Mouse (Mus musculus): ENCODE measurements around the gene Pabpc4.
"Not testable (repeated sequence)": the region's sequence is repeated elsewhere in the genome, so short reads cannot be mapped to it uniquely, and the experiment has no call there.

Pabpc4 gene

GRCm38 (mm10) chr4:123298980-123299670 is 37.0 kb downstream of the Pabpc4 start:
- peak; percentile 44 for DNase-seq

GRCm38 (mm10) chr4:123305789-123306188 is 43.6 kb downstream of the Pabpc4 start:
- DNase-seq: no peak

DNA sequence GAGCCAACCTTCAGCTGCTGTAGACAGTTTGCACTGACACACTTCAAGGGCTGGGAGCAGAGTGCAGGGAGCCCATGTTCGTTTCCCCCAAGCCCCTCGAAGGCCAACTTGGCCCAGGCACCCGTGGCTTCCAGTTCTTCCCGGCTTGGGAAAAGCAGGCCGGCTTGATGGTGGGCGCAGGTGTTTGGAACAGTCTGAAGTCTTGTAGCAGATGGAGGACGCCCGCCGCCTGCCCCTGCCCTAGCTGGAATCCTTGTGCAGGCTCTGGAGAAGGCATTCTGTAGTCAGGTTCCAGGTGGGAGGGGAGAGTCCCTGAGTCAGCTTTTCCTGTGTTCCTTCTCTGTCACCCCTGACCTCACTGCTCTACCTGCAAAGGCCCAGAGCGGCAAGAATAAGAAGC is 44.8 kb downstream of the Pabpc4 start:
- DNase-seq: no peak

DNA sequence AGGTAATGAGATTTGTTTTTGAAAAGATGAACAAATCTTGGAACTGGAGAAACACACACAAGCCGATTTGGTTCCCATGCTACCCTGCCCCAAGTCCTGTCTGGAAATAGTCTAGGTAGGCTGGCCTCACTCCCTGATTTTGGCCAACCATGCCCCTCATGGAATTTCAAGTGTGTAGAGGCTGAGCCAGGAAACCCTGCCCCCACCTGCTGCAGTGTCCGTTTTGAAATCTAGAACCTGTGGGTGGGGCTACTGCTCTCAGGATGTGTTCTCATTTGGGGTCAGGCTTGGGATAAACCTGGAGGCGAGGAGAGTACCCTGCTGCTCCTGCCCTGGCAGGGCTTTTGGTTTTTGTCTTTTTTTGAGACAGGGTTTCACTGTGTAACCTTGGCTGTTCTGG is 46.1 kb downstream of the Pabpc4 start:
- DNase-seq: no peak

GRCm38 (mm10) chr4:123311845-123312244 is 49.7 kb downstream of the Pabpc4 start:
- DNase-seq: no peak

DNA sequence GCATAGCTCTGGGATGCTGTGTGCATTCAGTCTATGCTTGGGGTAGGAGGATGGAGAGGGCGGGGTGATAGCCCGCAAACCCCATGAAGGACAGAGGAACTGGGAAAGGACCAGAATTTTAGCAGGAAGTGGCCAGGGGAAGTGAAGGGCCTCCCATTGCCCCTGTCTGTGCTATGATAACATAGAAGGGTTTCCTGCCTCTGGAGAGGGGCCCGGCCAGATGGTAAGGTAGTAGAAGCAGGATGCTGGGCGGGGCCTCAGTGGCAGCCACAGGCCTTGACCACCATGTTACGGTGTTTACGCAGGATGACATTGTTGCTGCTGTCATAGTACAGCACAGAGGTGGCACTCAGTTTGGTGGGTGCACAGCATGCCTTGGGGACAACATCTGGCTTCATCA is 50.9 kb downstream of the Pabpc4 start:
- no peak for DNase-seq

DNA sequence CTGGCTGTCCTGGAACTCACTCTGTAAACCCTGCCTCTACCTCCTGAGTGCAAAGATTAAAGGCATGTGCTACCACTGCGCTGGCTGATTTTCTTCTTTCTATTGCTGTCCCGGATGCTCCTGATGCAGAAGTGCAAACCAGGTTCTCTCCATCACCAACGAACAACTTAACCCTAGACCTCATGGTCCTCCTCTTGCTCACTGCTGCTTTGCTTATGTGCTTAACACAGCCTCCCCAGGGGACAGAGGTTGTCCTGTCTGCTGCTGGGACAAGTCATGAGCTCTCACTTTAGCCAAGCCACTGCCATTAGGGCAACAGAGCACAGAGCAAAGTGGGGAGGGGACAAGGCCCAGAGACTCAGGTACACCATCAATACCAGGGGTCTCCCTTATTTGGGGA is 52.3 kb downstream of the Pabpc4 start:
- no peak for DNase-seq

- peak; percentile 37 for DNase-seq
Observed at GRCm38 (mm10) chr4:123322910-123323309, 60.8 kb downstream of the Pabpc4 start.

GRCm38 (mm10) chr4:123323534-123323933 is 61.4 kb downstream of the Pabpc4 start, which contains the start of gene Oxct2a:
TSS of gene Oxct2a (minus strand) at chr4:123323634.
- peak; percentile 21 for DNase-seq

DNA sequence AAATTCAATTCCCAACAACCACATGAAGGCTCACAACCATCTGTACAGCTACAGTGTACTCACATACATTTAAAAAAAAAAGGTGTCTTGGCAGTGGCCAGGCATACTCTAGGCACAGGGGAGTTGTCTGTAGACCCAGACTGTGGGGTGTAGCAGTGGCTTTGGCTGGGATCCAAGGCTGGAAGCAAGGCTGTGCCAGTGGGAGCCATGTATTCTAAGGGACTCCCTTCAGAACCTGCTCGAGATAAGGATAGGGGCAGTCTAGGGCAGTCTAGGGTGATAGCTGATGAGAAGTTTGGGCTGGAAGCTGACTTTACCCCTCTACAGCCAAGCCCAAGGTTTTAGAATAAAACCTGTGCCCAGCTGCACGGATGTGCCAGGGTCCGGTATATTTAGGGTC is 63.9 kb downstream of the Pabpc4 start:
- DNase-seq: no peak

DNA sequence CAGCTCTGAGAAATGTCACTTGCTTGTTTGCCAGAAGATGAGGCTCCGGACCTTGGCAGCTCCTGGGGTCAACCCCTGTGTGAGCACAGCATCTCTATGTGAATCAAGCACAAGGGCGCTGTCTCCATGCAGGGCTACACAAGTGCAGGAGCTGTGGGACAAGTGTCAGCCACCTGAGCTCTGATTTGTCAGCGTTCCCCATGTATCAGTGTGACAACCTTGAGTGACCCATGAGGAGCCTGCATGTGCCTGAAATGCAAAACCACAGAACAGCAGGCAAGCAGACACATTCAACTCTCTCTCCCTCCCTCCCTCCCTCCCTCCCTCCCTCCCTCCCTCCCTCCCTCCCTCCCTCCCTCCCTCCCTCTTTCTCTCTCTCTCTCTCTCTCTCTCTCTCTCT is 65.5 kb downstream of the Pabpc4 start:
- DNase-seq: no peak

DNA sequence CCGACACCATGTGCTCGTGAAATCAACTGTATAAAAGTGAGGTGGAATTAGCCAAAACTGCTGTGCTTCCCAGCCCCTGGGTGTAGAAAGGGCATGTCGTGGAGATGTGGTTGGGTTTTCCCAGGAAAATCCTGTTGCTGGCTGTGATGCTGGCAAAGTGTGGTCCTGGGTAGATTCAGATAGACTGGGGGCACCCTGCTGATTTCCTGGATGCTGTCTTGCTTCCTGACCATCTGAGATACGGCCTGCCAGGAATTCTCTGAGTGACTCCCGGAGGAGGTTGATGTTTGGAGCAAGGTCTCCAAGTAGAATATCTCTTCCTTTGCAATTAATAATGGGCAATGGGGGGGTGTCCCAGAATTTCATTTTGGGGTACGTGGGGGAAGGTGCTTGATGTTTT is 66.8 kb downstream of the Pabpc4 start:
- no peak for DNase-seq

- no peak for DNase-seq
Observed at GRCm38 (mm10) chr4:123331326-123331725, 69.2 kb downstream of the Pabpc4 start.

DNA sequence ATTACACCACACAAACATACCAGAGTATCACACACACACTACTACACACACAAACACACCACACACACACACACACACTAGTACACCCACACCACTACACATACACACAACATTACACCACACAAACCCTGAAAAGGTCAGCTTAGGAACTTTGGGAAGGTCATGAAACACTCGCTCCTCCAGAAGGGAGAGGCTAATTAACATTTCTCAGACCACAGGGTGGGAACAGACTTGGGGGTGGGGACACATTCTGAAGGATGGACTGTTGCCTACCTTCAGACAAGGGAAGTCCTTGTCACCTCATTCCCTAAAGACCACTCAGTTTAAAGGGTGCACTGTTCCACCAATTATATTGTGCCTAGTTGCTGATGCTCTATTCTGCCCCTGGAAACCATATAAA is 69.8 kb downstream of the Pabpc4 start:
- not testable (repeated sequence) for DNase-seq

- no peak for DNase-seq
Observed at GRCm38 (mm10) chr4:123333151-123333550, 71.0 kb downstream of the Pabpc4 start.

GRCm38 (mm10) chr4:123334177-123334576 is 72.0 kb downstream of the Pabpc4 start:
- DNase-seq: no peak

GRCm38 (mm10) chr4:123335244-123335643 is 73.1 kb downstream of the Pabpc4 start:
- not testable (repeated sequence) for DNase-seq

GRCm38 (mm10) chr4:123335796-123336585 is 73.8 kb downstream of the Pabpc4 start:
- DNase-seq: no peak

DNA sequence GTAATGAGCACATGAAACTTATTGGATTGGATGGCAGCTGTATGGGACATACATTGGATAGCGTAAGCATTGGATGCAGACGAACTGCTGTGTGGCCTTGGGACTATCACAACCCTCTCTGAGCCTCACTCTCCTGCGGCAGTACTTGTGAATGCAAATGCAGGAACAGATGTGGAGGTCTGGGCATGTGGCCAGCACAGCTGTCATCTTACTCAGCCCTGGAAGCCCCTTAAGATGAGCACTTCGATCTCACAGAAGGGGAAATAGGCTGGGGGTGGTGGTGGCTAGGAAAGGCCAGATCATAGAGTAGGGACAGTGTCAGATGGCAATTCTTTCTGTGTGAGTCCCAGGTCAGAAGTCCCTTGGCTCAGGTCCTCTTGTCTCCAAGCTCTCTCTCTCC is 75.5 kb downstream of the Pabpc4 start:
- no peak for DNase-seq

DNA sequence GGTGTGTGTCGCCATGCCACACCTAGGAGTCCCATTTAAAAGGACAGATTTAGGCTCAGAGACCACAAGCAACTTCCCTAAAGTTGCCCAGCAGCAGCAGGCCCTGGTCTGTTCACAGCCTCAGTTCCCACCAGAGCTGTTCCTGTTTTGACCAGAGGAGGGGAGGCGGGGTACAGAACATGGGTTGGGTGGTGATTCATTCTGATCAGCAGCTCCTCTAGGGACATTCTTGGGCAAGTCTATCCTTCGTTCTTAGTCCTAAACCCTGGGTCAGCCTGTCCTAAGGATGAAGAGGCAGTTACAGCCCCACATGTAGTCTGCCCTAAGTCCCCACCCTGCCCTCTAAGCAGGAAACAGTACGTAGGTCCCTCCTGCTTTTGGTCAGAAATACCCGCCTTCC is 78.1 kb downstream of the Pabpc4 start:
- no peak for DNase-seq

DNA sequence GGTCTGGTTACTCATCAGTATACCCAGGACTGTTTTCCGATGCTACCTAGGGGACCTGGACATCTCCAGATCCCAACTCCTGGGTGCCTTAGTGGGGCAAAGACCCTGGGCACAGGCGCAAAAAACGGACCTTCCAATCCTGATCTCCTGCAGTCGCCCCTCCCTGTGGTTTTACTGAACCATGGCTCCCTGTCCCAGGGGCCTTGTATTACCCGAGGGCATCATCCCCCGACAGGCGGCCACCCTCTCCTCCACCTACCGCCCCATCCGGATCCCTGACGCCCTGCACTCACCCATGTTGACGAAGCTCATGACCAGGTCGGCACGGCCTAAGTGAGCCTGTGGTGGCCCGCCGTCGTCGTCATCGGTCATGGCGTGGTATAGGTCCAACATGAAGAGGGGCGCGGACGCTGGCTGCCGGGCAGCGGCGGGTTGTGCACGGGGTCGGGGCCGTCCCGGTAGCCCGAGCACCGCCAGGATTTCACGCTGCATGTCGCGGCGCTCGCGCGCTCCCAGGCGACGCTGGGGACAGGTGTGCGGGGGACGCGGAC is 80.0 kb downstream of the Pabpc4 start:
- DNase-seq: no peak

DNA sequence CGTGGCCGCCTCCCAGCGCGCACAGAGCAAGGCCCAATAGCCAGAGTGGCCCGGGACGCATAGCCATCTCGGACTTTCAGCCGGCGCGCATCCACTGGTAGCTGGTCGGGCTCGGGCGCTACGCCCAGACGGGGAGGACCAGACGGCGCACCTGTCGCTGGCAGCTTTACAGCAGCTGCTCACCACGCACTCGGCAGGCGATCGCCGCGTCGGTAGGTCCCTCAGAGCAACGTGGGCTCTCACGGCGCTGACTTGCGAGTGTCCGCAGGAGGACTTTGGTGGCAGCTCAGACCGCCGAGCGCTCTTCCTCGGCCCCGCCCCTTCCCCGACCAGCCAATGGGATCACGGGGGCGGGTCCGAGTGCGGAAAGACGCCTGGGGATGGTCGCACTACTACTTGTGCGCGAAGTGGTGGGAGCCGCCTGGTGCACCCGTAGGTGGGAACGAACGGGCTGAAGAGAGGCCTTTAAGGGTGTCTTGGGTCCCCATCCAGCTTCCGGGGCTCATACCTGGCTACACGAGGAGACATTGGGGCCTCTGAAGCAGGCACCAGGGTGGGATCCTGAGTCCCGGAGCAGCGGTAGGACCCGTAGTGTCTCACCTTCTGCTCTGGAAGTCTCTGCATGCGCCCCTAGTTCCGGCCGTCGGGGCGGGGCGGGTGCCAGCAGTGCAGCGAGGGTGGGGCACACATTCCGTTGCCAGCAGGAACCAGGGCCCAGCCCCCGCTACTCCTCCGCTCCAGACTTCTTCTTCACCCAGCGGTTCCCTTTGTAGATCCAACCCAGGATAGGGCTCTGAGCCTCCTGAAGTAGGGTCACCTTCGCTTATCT is 80.7 kb downstream of the Pabpc4 start, which contains the start of gene Bmp8a:
TSS of gene Bmp8a (minus strand) at position 611 of the 829 bp plus-strand sequence.
- DNase-seq: peak; percentile 66

GRCm38 (mm10) chr4:123343471-123343789 is 81.3 kb downstream of the Pabpc4 start:
- DNase-seq: no peak
